In the genomic region with DNA sequence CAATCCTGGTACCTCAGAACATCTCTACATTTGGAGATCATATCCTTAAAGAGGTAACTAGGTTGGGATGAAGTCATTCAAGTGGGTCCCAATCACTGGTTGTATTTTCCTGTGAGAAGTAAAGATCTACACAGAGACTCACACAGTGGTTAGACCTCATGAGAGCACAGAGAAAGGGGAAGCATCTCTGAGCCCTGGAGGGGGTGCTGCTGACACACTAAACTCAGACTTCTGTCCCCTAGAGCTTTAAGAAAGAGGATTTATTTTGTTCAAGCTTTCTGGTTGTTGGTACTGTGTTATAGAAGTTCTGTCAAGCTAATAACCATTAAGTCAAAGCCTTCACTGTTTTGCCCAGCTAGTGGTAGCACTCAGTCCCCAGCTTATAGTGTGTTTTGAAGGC, we compare ENCODE assay signal across 18 mouse cellular contexts. TPM values are rescaled to one million over a fixed set of nuclear protein-coding genes. Genes with fewer than 3 reads are reported as not detected.
A peak's percentile ranks its signal among the peaks of the same experiment; 100 is the strongest.
DNase-seq lines count a peak whose midpoint lies in the region; TF ChIP-seq lines count a peak whose summit lies in the region.
"Had no signal": no experiment of that assay in that cellular context is flagged by ENCODE, and none has a peak within 500 bp of the region (broad histone marks: within the 10 kb centered on the region; RNA-seq: fewer than 3 reads in every experiment).

No protein-coding gene starts in this region.

- H3K4me3 ChIP-seq in left cerebral cortex, adult 2 months = no peak overlapping the region
- H3K4me3 ChIP-seq in bone marrow, adult 2 months (replicated peaks; ENCODE audit: control insufficient read depth, low read depth, low read length) = no peak overlapping the region
- H3K4me3 ChIP-seq in thymus, adult 2 months (ENCODE audit: control insufficient read depth, insufficient read depth, low read length) = no peak overlapping the region
- H3K4me3 ChIP-seq: embryonic facial prominence, embryonic 12.5 days; forebrain, embryonic 15.5 days; hindbrain, embryonic 10.5 days had no signal

- H3K4me1 ChIP-seq in bone marrow, adult 2 months (ENCODE audit: control insufficient read depth, insufficient read depth, low read length) = no peaks in the 10 kb centered on the region; the same call in 1 of the 2 replicates
- no peaks in the 10 kb centered on the region for H3K4me1 ChIP-seq in thymus, adult 2 months (replicated peaks; ENCODE audit: control insufficient read depth, insufficient read depth, low read length)
- H3K4me1 ChIP-seq: embryonic facial prominence, embryonic 12.5 days; forebrain, embryonic 15.5 days; hindbrain, embryonic 10.5 days had no signal

- no peaks in the 10 kb centered on the region for H3K36me3 ChIP-seq in thymus, adult 2 months (ENCODE audit: control insufficient read depth, insufficient read depth, low read length)
- H3K36me3 ChIP-seq: embryonic facial prominence, embryonic 12.5 days; forebrain, embryonic 15.5 days; hindbrain, embryonic 10.5 days had no signal

- DNase-seq in left cerebral cortex, adult 2 months (ENCODE audit: extremely low spot score in 1 of 2, low spot score in 2 of 2) = no peak
- DNase-seq in left cerebral cortex, postnatal 36 days (ENCODE audit: low spot score in 2 of 2) = no peak
- DNase-seq in B cell, adult 2 months = peak; percentile 35 to 43
- no peak for DNase-seq in lung, postnatal 25 days (ENCODE audit: low spot score)
- DNase-seq in thymus, adult 2 months = no peak
- DNase-seq: adrenal gland, adult 2 months; adrenal gland, postnatal 25 days; cerebellum, adult 11 months; cerebellum, adult 8-10 months; cerebellum, postnatal 25 days; gastrocnemius, postnatal 36 days; heart, adult 11 months had no signal

- no peak overlapping the region for H3K27ac ChIP-seq in left cerebral cortex, adult 2 months
- no peak overlapping the region for H3K27ac ChIP-seq in bone marrow, adult 2 months (ENCODE audit: control insufficient read depth, insufficient read depth, low read depth, low read length, poor library complexity)
- H3K27ac ChIP-seq in thymus, adult 2 months (ENCODE audit: control insufficient read depth, insufficient read depth, low read length) = no peak overlapping the region
- H3K27ac ChIP-seq: embryonic facial prominence, embryonic 12.5 days; forebrain, embryonic 15.5 days; hindbrain, embryonic 10.5 days; hindbrain, embryonic 14.5 days had no signal

- no peak for TF ChIP-seq POLR2A in bone marrow, adult 2 months (IDR thresholded peaks at IDR 0.05; ENCODE audit: borderline replicate concordance, control insufficient read depth, low read depth, low read length)
- no peak for TF ChIP-seq POLR2A in thymus, adult 2 months (IDR thresholded peaks at IDR 0.05; ENCODE audit: control insufficient read depth, extremely low read depth, insufficient read depth, low read length, poor library complexity)

- H3K27me3 ChIP-seq in thymus, adult 2 months (ENCODE audit: control insufficient read depth, insufficient read depth, low read length) = no peaks in the 10 kb centered on the region
- H3K27me3 ChIP-seq: embryonic facial prominence, embryonic 12.5 days; forebrain, embryonic 15.5 days; Patski had no signal

- intact Hi-C loops in left cerebral cortex, adult 2 months (cut with DNase I) = no loop called here
- intact Hi-C loops in left cerebral cortex, postnatal 36 days (cut with DNase I) = no loop called here

- peak; percentile 7; the same call in 1 of the 2 replicates for TF ChIP-seq CTCF in left cerebral cortex, adult 2 months (IDR thresholded peaks at IDR 0.05)
- TF ChIP-seq CTCF in bone marrow, adult 2 months (IDR thresholded peaks at IDR 0.05; ENCODE audit: control insufficient read depth, insufficient read depth, low read length) = peak; percentile 41
- no peak for TF ChIP-seq CTCF in thymus, adult 2 months (IDR thresholded peaks at IDR 0.05; ENCODE audit: borderline replicate concordance, control insufficient read depth, extremely low read depth, insufficient read depth, low read length, poor library complexity)

RNA-seq across cellular contexts. Expression of a gene that starts 19.1 kb away (rescaled TPM):
- total RNA-seq in left cerebral cortex, adult 2 months (2021) = 10 to 100 TPM; 55.8 to 59.3 TPM
- 10 to 100 TPM; 54.1 to 66.5 TPM for total RNA-seq in left cerebral cortex, postnatal 36 days (2021)
- polyA plus RNA-seq in bone marrow, adult 2 months (2011; ENCODE audit: insufficient read depth, insufficient read length, low replicate concordance, missing spikeins) = 30.2 and 30.3 TPM in 2 replicates
- polyA plus RNA-seq in thymus, adult 2 months (2012; rRNA removed) = 11.5 and 11.8 TPM in 2 replicates

Comparison
In these comparisons a context has a peak if more than half of its experiments do, and no peak if none do; other contexts are left out.
1. DNase-seq: peak in B cell, adult 2 months (2 of 2); none in left cerebral cortex, adult 2 months (0 of 2), left cerebral cortex, postnatal 36 days (0 of 2), lung, postnatal 25 days (single experiment) and thymus, adult 2 months (single experiment).